Mouse (Mus musculus): Measurements from ENCODE around the gene Pcbp2.
A peak's percentile ranks its signal among the peaks of the same experiment; 100 is the strongest.

Pcbp2 gene

GRCm38 (mm10) chr15:102463666-102464065, 6.7 kb upstream of the Pcbp2 start:
- DNase-seq (ENCODE audit: low read depth, low spot score): peak; percentile 80

GRCm38 (mm10) chr15:102468675-102469370, 1.5 kb upstream of the Pcbp2 start:
- DNase-seq (ENCODE audit: low read depth, low spot score): peak; percentile 52

- DNase-seq (ENCODE audit: low read depth, low spot score): peak; percentile 83
These were observed 411 bp downstream of the Pcbp2 start for GRCm38 (mm10) chr15:102470605-102471294.

- no peak for DNase-seq (ENCODE audit: low read depth, low spot score)
These were observed 931 bp downstream of the Pcbp2 start for GRCm38 (mm10) chr15:102471295-102471645.

- no peak for DNase-seq (ENCODE audit: low read depth, low spot score)
These were observed 1.4 kb downstream of the Pcbp2 start for GRCm38 (mm10) chr15:102471727-102472126.

GRCm38 (mm10) chr15:102473246-102473645, 2.9 kb downstream of the Pcbp2 start:
- no peak for DNase-seq (ENCODE audit: low read depth, low spot score)

GRCm38 (mm10) chr15:102474520-102474919, 4.2 kb downstream of the Pcbp2 start:
- no peak for DNase-seq (ENCODE audit: low read depth, low spot score)

- no peak for DNase-seq (ENCODE audit: low read depth, low spot score)
These were observed 12.8 kb downstream of the Pcbp2 start for GRCm38 (mm10) chr15:102483136-102483535.

- DNase-seq (ENCODE audit: low read depth, low spot score): no peak
These were observed 15.5 kb downstream of the Pcbp2 start for GRCm38 (mm10) chr15:102485853-102486252.

- no peak for DNase-seq (ENCODE audit: low read depth, low spot score)
These were observed 17.3 kb downstream of the Pcbp2 start for GRCm38 (mm10) chr15:102487664-102488063.

GRCm38 (mm10) chr15:102498322-102498721, 28.0 kb downstream of the Pcbp2 start:
- no peak for DNase-seq (ENCODE audit: low read depth, low spot score)

- no peak for DNase-seq (ENCODE audit: low read depth, low spot score)
These were observed 29.0 kb downstream of the Pcbp2 start for GRCm38 (mm10) chr15:102499370-102499769.

GRCm38 (mm10) chr15:102499851-102500250, 29.5 kb downstream of the Pcbp2 start:
- no peak for DNase-seq (ENCODE audit: low read depth, low spot score)

GRCm38 (mm10) chr15:102500479-102500878, 30.1 kb downstream of the Pcbp2 start:
- DNase-seq (ENCODE audit: low read depth, low spot score): no peak

GRCm38 (mm10) chr15:102501084-102501814, 30.9 kb downstream of the Pcbp2 start:
- no peak for DNase-seq (ENCODE audit: low read depth, low spot score)

- no peak for DNase-seq (ENCODE audit: low read depth, low spot score)
These were observed 32.0 kb downstream of the Pcbp2 start for GRCm38 (mm10) chr15:102502254-102502840.

- no peak for DNase-seq (ENCODE audit: low read depth, low spot score)
These were observed 33.1 kb downstream of the Pcbp2 start, which contains the start of gene Gm10337 for GRCm38 (mm10) chr15:102503447-102503846. Gene Gm10337, plus strand, starts transcription at chr15:102503722.

- no peak for DNase-seq (ENCODE audit: low read depth, low spot score)
These were observed 33.8 kb downstream of the Pcbp2 start for GRCm38 (mm10) chr15:102503924-102504782.

GRCm38 (mm10) chr15:102505073-102505769, 34.9 kb downstream of the Pcbp2 start:
- no peak for DNase-seq (ENCODE audit: low read depth, low spot score)

- no peak for DNase-seq (ENCODE audit: low read depth, low spot score)
These were observed 35.6 kb downstream of the Pcbp2 start for GRCm38 (mm10) chr15:102505770-102506463.
